Mouse (Mus musculus) bone marrow macrophage, adult 2 months (primary cell): Measurements from ENCODE around the gene Coro2b. TPM values are rescaled to one million over a fixed set of nuclear protein-coding genes. Genes with fewer than 3 reads are reported as not detected.

ENCODE experiments used
- H3K27ac ChIP-seq: 2 replicates; pipeline ENCODE4 v1.5.1; 2012; ENCODE audit warnings: low read depth, low read length; ENCODE audit not compliant: insufficient read depth
- H3K4me1 ChIP-seq: 2 replicates; pipeline ENCODE4 v1.6.1; 2012; ENCODE audit warnings: low read length; ENCODE audit not compliant: control insufficient read depth, insufficient read depth
- H3K4me3 ChIP-seq: 2 replicates; pipeline ENCODE4 v1.5.1; 2012; ENCODE audit warnings: mild to moderate bottlenecking, low read length, moderate library complexity; ENCODE audit not compliant: insufficient read depth
- CTCF ChIP-seq: IDR thresholded peaks from 2 replicates; pipeline ENCODE4 v1.5.1; 2012; ENCODE audit warnings: low read depth, mild to moderate bottlenecking, low read length, moderate library complexity
- POLR2A ChIP-seq: IDR thresholded peaks from 2 replicates; pipeline ENCODE4 v1.6.1; 2012; ENCODE audit warnings: mild to moderate bottlenecking, low read depth, low read length, borderline replicate concordance
- polyA plus RNA-seq: library from polyadenylated mRNA; stranded (reverse); fragments of >200 nt; gene quantifications from 2 replicates; pipeline ENCODE4 v1.2.4, GENCODE M21; 2012; ENCODE audit not compliant: missing spikeins, insufficient read depth, insufficient read length

Gene Coro2b
- polyA plus RNA-seq, 1 experiment, result 0.87 TPM

DNA sequence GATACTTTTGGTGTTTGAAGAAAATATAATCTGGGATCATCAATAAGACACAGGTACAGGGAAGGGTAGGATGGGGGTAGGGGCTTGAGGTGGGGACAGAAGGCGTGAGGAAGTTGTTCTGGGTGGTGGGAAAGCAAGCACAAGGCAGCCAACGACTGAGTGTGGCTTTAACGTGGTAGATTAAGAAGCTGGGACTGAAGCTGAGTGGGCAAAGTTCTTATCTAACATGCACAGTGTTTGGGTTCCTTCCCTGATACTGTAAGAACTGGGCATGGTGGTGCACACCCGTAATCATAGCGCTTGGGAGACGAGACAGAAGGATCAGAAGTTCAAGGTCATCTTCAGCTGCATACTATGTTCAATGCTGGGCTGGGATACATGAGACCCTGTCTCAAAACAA lies 151.8 kb downstream of the Coro2b start:
- TF ChIP-seq POLR2A (no peak), CTCF (no peak)
- no peak overlapping the region for H3K4me3 ChIP-seq
- no peaks in the 10 kb centered on the region for H3K4me1 ChIP-seq
- no peak overlapping the region for H3K27ac ChIP-seq

DNA sequence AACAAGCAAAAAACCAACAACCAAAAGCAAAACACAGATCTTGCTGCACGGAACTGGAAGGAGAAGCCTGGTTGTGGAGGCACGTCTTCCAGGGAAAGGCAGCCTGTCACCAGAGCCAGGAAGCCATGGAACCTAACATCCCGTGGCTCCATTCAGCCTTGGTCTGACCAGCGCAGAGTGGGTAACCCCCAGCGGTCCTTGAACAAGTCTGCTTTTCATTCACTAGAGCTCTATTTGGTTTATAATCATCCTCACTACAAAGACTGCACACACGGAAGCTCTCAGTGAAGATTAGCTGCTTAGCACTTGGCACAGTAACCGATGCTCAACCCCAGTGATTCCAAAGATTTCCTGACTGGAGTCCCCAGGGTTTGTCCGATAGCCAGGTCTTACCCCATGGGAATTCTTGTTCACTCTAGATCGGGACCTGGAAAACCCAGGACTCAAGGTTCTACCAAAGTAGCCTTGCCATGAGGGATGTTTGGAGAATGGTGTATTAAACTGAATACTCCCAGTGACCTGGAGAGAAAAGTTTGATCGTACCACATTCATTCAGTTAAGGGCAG lies 154.2 kb downstream of the Coro2b start:
- Histone ChIP-seq H3K27ac (no peak overlapping the region), H3K4me3 (no peak overlapping the region), H3K4me1 (no peaks in the 10 kb centered on the region)
- TF ChIP-seq CTCF, result no peak

DNA sequence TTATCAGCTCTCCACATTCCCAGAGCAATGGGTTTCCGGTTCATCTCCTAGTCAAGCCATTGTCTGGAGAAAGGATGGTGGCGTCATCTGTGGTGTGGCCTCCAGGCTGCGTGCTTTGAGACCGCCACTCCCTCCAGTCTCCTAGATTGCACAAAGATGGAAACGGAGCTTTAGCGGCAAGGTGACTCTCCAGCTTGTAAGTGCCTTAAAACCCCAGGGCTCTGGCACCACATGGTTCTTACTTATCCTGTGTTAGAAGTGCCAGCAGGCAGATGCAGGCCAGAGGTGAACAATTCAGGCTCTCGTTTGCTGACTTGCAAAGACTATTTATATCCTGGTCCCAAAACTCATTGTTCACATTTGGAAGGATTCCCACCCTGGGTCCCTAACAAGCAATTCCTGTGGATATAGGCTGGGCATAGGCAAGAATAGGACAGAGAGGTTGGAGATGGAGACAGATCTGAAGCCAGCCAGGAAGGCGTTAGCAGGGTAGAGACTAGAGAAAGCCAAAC lies 155.4 kb downstream of the Coro2b start:
- TF ChIP-seq POLR2A (no peak), CTCF (no peak)
- no peak overlapping the region for H3K27ac ChIP-seq
- H3K4me3 ChIP-seq, result no peak overlapping the region
- no peaks in the 10 kb centered on the region for H3K4me1 ChIP-seq

DNA sequence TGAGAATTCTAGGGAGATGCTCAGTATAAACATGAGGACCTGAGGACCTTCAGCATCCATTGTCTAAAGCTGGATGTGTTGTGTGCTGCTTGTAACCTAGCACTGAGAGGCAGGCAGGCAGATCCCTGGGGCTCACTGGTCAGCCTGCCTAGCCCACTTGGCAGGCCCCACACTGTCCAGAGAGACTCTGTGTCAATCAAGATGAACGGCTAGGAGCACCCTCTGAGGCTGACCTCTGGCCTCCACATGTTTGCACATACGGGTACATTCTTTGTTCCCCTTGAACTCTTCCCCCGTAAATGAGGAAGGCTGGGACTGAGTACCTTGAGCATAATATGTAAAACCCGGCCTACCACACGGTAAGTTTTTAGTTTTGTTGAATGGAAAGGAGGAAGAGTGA lies 156.5 kb downstream of the Coro2b start:
- Histone ChIP-seq H3K4me1 (peaks cover 4% of the 10 kb centered on the region), H3K27ac (no peak overlapping the region), H3K4me3 (no peak overlapping the region)
- TF ChIP-seq POLR2A, result no peak
- TF ChIP-seq CTCF, result no peak

DNA sequence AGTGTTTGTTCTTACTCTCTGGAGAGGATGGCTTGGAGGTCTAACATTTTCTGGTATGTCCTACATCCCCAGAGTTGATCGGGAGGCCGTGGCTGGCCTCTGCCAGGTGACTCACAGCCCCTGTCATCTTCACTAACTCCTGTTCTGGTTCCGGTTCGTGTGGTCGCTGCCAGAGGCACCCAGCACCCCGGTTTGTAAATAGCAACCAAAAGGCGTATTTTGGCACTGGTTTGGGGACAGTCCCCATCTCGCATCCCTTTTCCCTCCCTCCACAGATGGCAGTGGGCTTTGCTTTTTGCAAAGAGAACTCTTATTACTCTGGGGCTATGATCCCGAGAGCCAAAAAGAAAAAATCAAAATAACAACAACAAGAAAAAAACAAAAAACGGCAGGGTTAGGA lies 158.9 kb downstream of the Coro2b start:
- Histone ChIP-seq H3K4me1 (peaks cover 25% of the 10 kb centered on the region), H3K4me3 (no peak overlapping the region), H3K27ac (no peak overlapping the region)
- no peak for TF ChIP-seq CTCF
- no peak for TF ChIP-seq POLR2A

DNA sequence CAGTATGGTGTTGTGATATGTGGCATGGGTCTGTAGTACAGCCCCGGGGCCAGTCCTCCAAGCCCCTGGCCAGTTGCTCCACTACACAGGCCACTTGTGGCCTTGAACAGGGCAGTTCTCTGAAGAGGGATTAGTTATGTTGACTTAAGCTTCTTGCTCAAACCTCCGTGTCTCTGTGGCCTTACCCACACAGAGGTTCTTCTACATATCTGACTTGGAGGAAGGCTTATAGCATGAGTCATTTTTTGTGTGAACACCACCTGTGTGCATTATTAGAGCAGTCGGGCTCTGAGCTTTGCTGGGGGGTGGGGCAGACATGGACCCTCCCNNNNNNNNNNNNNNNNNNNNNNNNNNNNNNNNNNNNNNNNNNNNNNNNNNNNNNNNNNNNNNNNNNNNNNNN lies 162.6 kb downstream of the Coro2b start:
- Histone ChIP-seq H3K4me1 (peaks cover 41% of the 10 kb centered on the region), H3K4me3 (peak overlapping the region; percentile 62), H3K27ac (peak overlapping the region; percentile 91)
- no peak for TF ChIP-seq POLR2A
- TF ChIP-seq CTCF, result no peak

DNA sequence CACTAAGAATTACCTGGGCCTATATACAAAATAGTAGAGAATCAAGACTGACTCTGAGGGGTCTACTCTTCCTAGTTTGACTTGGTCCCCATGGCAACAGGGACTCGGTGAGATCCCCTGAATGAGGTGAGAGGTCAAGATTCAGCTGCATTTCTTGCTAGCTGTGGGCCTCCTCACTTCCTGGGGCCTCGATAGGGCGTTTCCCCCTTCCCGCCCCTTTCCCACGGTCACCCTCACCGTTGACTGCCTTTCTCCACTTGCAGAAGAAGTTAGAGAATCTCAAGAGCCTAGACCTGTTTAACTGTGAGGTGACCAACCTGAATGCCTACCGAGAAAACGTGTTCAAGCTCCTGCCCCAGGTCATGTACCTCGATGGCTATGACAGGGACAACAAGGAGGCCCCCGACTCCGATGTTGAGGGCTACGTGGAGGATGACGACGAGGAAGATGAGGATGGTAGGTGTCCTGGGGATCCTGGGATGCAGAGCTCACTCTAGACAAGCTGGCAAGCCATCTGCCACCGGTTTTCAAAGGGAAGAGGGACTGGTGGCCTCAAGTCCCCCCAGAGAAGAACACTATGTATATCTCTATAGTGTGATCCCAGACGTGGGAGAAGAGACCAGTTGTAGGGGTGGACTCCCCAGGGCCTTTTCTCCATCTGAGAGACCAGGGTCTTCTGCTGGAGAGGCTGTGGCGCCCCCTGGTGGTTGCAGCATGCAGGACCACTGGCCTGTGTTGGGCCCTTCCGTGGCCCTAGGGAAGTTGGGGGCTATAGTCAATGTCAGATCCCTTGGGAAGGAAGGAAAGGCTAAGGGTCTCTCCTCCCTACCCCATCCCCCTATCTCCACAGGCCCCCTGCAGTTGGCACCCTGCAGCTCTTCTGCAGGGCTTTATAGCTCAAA lies 163.4 kb downstream of the Coro2b start:
- Histone ChIP-seq H3K4me1 (peaks cover 41% of the 10 kb centered on the region), H3K27ac (0 out of 2 replicates have a peak overlapping the region, but pooled peaks have one; percentile 91)

DNA sequence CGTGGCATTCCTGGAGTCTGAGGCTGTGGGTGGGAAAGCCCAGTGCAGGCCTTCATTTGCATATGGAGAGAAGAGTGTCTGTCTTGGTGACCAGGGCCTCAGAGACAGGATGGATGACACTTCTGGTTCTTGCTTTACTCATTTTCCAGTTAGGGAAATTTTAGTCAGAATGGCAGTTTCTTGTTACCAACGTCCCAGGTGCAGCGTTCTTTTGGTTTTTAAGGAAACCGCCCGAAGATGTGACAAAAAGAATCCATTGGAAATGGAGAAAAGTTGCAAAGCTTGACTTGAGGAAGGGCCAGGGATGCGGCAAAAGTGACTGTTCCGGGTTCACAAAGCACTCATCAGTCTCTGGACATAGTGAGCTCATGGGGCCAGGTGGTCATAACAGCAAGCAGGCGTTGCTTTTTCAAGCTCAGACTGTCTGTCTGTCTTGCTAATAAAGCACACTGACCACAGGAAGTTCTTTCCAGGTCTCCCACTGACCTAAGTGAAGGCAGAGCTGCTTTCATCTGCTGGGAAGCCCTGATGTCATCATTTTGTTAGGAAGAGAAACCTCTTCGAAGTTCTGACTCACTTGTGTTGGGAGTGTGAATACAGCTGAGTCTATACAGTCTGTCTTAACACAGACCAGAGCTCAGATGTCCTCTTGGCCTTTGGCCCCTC lies 164.2 kb downstream of the Coro2b start:
- H3K27ac ChIP-seq, result 0 out of 2 replicates have a peak overlapping the region, but pooled peaks have one; percentile 2
- no peak overlapping the region for H3K4me3 ChIP-seq
- TF ChIP-seq CTCF (no peak), POLR2A (no peak)
- H3K4me1 ChIP-seq, result peaks cover 49% of the 10 kb centered on the region

More for the DNA sequence above, 163.4 kb downstream of the Coro2b start:
- H3K4me3 ChIP-seq, result no peak overlapping the region
- TF ChIP-seq CTCF (peak; percentile 96), POLR2A (no peak)

DNA sequence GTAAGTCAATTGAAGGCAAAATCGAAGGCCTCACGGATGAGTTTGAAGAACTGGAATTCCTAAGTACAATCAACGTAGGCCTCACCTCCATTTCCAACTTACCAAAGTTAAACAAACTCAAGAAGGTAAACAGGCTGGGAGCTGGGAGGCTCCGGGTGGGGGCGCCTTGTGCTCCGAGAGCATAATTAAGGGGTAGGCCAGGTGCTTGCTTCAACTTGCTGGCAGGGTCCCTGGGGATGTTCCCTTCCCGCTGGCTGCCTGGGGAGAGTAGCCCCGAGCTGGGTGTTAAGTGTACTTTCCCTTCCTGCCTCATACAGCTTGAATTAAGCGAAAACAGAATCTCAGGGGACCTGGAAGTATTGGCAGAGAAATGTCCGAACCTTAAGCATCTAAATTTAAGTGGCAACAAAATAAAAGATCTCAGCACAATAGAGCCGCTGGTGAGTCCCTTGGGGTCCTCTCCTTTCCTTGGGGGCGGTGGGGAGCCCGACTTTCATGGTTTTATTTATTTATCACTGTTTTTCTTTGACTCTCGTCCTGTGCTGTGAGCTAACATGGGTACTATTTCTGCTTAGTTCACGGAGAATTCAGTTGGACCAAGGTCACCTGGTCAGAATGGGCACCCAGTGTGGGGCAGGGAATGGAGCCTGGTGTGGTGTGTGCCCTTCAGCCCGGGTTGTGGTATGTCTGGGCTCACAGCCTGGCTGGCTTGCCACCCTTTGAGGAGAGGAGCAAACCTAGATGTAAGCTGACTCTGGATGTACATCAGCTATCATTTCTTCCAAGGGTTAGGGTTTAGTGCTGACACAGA lies 164.9 kb downstream of the Coro2b start:
- no peak overlapping the region for H3K4me3 ChIP-seq
- no peak overlapping the region for H3K27ac ChIP-seq
- TF ChIP-seq POLR2A (no peak), CTCF (no peak)
- H3K4me1 ChIP-seq, result peaks cover 57% of the 10 kb centered on the region
